Mouse (Mus musculus) C2C12 (cell line): ENCODE results near the gene Cyp2j6.

Source experiments
- CEBPB ChIP-seq: IDR thresholded peaks from one replicate; pipeline ENCODE4 v1.6.1; 2011; ENCODE audit warnings: low read depth, mild to moderate bottlenecking, control low read depth, moderate library complexity
- CTCF ChIP-seq: IDR thresholded peaks from one replicate; pipeline ENCODE4 v1.5.1; 2011; ENCODE audit not compliant: control insufficient read depth, insufficient read depth, insufficient read length
- MAX ChIP-seq: IDR thresholded peaks from one replicate; pipeline ENCODE4 v1.6.1; 2011; ENCODE audit warnings: mild to moderate bottlenecking, control low read depth

DNA sequence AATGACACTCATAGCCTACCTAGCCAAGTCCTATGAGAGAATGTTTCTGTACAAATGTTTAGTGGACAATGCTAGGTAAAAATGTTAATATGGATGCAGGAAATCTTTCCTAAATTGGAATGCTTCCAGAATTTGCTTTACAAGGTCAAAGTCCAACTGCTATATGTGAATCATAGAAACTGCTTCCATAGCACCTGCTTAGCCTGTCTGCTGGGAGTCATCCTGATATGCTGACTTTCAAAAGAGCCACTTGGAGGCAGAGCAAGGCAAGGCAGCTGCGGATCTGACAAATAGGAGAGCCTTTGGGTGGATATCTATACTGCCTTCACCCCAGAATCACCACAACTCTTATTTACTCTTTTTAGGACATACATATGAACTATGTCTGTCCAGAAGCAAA lies 14.5 kb upstream of the Cyp2j6 start:
- TF ChIP-seq CTCF (no peak), MAX (no peak), CEBPB (no peak)
